Mouse (Mus musculus): ENCODE data around the gene Ccdc93.

DNA sequence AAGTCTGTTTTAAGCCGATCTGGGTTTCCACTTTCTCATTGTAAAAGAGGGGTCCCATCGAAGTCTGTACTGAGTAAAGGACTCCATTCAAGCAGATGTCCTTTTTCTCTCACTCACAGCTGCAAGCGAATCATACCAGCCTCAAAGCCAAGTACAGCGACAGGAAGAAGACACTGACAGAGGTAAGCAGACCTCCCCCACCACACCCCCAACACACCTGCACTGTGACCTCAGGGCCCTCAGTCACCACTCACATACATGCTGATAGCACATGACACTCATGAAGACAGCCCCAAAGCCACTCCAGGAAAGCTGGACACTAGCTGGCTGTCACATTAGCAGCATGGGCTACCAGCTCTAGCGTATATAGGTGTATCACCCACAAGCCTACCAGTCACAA lies 46.9 kb downstream of the Ccdc93 start:
- TF ChIP-seq POLR2A (IDR thresholded peaks at IDR 0.05; ENCODE audit: control insufficient read depth, low read depth, low read length) (no peak), CTCF (IDR thresholded peaks at IDR 0.05; ENCODE audit: control insufficient read depth, insufficient read depth, insufficient replicate concordance, low read depth, low read length) (no peak)

All from testis, adult 2 months (tissue).